Mouse (Mus musculus) retina, postnatal 1 day (tissue): ENCODE measurements around the gene Hsp90ab1.

Experiments used
- DNase-seq: peaks from one replicate; pipeline ENCODE4 v3.0.0-alpha.2; 2012

The Hsp90ab1 gene

DNA sequence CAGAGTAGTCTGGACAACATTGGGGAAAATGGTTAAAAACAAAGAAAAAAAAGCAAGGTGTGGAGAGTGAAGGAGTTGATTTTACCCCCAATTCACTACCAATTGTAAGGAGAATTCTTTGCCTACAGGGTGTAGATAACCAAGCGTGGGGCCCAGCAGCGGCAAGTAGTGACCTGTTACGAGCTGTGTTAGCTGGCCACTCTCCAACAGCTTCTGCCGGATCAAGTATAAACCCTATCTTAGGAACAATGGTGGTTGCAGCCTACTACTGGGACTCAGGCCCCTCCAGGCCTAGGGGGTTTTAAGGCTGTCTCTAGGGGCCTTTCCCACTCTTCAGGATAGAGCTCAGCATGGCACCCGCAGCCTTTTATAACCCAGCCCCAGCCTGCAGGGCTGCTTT is 5.2 kb upstream of the Hsp90ab1 start:
- no peak for DNase-seq

GRCm38 (mm10) chr17:45575123-45575897 is 2.2 kb upstream of the Hsp90ab1 start:
- DNase-seq: no peak

DNA sequence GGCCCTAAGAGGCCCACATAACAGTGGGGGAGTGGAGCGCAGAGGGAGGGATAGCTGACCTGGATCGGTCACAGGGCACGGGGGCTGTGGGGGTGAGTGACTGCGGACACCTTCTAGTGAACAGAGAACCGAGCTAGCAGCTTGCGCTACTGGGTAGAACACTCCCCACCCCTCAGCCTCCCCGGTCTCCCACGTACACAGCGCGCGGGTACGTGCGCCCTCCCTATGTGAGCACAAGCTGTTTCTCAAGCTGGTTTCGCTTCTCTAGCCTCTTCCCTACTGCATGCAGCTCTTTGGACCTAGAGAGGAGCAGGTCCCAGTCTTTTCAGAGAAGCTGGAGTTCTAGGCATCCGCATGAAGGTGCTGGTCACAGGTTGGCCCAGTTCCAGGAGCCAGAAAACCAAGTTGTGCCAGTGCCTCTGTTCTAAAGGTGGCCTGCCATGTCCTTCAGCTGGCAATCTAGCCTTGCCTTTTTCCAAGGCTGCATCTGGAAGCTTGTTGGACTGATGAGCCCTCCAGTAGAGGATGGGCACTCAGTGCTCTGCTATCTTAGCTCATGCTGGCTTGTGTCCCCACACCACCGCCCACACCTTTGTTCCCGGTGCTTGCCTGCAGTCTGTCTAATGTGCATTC is 1.2 kb upstream of the Hsp90ab1 start:
- DNase-seq: no peak

DNA sequence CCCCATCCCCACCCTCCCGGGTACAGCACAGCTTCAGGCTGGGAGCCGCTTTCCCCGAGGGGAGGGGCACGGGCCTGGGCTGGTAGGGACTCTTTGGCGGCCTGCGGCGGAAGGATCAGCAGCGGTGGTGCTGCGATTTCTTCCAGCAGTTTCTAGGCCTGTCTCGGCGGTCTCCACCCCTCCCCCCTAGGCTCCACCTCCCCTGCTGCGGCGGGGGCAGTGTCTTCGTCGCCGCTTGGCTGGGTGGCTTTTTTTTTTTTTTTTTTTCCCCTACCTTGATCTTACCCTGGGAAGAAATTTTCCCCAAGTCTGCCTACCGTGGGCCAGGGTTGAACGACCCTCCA is 681 bp upstream of the Hsp90ab1 start:
- peak; percentile 96 for DNase-seq

DNA sequence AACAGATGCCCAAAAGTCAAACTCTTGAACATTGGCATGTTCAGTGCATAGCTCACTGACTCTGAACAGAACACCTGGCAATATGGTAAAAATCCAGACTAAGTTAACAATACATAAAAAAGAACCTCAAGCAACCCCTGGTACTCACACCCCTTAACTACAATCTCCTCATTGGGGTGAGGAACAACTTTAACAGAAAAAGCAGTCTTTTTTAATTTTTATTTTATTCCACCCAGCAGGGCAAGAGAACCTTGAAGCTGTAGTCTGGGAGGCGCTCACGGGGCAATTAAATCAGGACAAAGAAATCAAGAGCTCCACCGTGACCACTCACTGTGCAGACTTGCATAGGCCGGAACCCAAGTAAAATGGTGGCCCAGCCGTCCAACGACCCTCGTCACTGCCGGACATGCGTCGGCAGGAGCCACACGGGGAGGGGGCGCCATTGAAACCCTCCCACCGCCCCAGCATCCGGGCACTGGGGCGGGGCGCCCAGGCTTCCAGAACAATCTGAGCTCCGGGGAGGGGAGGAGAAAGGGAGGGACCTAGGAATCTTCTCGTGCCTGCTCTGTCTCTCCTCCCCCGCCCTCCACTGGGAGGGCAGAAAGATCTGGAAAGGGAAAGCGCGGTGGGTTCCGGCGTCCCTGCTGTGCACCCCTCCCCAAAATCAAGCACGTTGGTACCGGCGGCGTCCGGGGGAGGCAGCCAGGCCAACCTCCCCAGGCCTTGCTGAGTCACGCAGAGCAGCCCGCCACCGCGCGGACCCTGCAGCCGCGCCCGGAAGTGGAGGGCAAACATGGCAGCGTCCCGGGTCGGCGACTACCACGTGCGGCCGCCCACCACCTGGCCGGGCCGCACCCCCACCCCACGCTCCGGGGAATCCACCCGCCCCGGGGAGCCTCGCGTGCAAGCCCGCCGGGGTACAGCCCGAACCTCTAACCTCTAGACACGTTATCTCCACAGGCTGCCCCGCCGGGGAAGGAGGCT is 676 bp downstream of the Hsp90ab1 start:
- peak; percentile 94 for DNase-seq

- DNase-seq: no peak
These were observed 3.1 kb downstream of the Hsp90ab1 start for GRCm38 (mm10) chr17:45569999-45570398.

DNA sequence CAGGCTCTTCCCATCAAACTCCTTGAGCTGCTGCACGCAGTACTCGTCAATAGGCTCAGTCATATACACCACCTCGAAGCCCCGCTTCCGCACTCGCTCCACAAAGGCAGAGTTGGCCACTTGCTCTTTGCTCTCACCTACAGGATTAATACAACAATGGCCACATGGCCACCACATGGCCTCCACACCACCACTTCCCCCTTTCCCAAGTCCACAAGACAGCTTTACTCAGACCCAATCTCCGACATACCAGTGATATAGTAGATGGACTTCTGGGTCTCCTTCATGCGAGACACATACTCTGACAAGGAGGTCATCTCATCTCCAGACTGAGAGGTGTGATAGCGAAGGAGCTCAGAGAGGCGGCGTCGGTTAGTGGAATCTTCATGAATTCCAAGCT is 4.1 kb downstream of the Hsp90ab1 start:
- DNase-seq: no peak

GRCm38 (mm10) chr17:45567162-45567601 is 5.9 kb downstream of the Hsp90ab1 start:
- DNase-seq: no peak

DNA sequence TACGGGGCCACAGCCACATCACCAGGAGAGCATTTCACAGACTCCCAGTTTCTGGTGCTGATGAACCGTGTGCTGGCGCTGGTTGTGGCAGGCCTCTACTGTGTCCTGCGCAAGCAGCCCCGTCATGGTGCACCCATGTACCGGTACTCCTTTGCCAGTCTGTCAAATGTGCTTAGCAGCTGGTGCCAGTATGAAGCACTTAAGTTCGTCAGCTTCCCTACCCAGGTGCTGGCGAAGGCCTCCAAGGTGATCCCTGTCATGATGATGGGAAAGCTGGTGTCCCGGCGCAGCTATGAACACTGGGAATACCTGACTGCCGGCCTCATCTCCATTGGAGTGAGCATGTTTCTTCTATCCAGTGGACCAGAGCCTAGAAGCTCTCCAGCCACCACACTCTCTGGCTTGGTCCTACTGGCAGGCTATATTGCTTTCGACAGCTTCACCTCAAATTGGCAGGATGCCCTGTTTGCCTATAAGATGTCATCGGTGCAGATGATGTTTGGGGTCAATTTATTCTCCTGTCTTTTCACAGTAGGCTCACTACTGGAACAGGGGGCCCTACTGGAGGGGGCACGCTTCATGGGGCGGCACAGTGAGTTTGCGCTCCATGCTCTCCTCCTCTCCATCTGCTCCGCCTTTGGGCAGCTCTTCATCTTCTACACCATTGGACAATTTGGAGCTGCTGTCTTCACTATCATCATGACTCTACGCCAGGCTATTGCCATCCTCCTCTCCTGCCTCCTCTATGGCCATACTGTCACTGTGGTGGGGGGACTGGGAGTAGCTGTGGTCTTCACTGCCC is 6.5 kb downstream of the Hsp90ab1 start:
- DNase-seq: no peak

DNA sequence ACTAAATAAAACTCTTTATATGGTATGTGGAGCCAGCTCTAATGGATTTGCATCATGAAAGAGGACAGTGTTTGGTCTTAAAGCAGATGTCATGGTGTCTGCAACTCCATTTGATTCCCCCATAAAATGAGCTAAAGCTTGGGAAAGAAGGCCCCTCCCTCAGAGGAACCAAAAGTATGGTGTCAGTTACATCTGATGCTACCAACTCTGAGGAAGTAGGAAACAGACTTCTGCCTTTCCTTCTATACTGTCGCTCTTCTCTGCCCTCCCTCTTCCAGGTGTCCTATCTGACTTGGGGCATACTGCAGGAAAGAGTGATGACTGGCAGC is 7.1 kb downstream of the Hsp90ab1 start:
- DNase-seq: no peak

GRCm38 (mm10) chr17:45565103-45565502 is 8.0 kb downstream of the Hsp90ab1 start:
- no peak for DNase-seq

DNA sequence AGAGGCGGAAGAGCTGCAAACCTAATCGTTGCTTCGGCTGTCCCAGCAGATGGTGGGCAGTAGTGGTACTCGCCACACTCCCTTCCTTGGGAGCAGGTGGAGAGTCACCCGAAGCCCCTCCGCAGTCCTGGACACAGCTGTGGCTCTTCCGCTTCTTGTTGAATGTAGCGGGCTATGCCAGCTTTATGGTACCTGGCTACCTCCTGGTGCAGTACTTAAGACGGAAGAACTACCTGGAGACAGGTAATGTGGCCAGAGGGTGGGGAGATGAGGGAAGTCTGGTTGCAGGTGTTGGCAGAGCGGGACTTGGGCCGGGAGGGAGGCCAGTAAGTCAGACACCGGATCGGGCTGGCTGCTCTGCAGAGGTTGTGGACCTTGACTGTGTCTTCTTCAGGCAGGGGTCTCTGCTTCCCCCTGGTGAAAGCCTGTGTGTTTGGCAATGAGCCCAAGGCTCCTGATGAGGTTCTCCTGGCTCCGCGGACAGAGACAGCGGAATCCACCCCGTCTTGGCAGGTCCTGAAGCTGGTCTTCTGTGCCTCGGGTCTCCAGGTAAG is 8.5 kb downstream of the Hsp90ab1 start:
- DNase-seq: peak; percentile 38

DNA sequence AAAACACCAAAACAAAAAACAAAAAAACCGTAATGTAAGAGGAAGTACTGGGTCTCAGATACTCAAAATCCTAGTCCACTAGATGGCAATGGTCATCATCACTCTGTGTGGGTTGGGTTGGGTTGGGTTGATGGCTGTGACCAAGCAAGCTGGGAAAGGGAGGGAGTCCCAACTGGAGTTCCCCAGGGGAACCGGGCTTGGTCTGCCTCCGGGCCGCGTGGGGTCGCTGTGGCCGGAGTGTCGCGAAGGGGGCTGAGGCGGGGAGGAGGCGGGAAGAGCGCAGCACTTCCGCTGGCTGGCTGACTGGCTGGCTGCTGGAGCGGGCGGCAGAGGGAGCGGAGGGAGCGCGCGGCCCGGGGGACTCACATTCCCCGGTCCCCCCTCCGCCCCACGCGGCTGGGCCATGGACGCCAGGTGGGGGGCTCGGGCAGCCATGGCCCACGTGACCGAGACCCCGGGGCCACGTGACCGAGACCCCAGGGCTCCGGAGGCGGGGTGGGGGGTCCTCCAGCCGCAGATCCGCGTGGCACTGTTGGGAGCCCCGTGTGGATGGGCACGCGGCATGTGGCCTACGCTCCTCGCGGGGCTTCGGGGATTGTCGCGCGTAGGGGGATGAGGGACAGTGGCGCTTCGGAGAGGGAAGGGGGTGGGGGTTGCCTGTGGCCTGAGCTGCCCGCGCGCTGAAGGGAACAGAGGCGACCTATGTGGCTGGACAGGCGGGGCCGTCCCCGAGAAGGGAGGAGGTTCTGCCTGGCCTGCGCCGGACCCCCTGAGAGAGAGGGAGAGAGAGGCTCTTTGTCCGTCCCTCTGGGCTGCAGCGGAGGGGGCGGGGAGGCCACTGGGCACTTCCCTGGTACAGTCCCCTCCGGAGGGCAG is 9.2 kb downstream of the Hsp90ab1 start, which contains the start of gene Slc35b2:
Slc35b2 (plus strand) TSS at position 220 of the 876 bp plus-strand sequence.
- DNase-seq: peak; percentile 97

GRCm38 (mm10) chr17:45563216-45563615 is 9.9 kb downstream of the Hsp90ab1 start:
- DNase-seq: no peak

DNA sequence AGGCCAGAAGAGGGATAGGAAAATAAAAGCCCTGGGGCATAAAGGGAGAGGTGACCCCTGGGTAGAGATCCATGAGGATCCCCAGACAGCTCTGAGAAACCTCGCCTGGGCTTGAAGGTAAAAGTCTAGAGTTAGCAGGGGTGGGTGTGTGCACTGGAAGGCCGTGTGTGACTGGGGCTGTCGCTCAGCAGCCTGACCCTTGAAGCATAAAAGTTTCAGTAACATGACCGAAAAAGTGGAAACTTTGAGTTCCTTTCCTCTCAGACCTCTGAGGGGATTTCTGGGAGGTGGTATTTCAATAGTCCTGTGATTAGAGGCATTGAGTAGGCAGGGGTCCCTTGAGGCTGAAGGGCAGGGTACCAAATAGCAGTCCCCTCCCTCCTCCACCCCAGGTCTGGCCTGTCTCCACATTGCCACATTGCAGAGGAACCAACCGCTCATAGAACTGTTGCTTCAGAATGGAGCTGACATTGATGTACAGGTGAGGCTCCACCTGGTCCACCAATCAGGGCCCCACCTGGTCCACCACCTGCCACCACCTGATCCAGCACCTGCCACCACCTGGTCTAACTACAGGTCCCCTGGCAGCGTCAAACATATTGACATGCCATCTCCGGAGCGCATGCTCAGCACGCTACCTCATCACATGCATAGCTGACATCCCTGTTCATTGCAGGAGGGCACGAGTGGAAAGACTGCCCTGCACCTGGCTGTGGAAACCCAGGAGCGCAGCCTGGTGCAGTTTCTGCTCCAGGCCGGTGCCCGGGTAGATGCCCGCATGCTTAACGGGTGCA is 13.1 kb downstream of the Hsp90ab1 start:
- DNase-seq: no peak

GRCm38 (mm10) chr17:45557998-45558862 is 14.8 kb downstream of the Hsp90ab1 start:
- no peak for DNase-seq

DNA sequence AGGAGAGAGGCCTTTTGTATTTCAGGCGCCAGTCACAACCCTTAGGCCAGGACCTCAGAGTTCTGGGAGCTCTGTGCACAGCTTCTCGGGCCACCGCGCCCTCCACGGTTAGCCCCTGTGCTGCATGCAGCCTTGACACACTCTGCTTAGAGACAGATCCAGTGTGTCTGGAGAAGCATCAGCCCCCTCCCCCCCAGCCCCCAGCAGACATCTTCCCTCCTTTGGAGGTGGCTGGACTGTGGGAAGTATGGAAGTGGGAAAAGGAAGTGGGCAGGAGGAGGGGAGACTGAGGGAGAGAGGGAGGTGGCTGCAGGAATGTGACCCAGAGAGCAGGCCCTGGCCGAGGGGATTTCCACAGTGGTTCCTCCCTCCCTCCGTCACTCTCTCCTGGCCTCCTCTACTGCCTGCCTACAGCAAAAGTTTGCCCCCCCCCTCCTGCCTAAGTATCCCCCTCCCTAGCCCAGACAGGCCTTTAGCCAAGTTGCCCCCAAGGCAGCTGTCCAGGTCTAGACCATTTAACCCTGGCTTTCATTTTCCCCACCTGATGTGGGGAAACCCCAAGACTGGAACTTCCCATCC is 15.7 kb downstream of the Hsp90ab1 start:
- no peak for DNase-seq

DNA sequence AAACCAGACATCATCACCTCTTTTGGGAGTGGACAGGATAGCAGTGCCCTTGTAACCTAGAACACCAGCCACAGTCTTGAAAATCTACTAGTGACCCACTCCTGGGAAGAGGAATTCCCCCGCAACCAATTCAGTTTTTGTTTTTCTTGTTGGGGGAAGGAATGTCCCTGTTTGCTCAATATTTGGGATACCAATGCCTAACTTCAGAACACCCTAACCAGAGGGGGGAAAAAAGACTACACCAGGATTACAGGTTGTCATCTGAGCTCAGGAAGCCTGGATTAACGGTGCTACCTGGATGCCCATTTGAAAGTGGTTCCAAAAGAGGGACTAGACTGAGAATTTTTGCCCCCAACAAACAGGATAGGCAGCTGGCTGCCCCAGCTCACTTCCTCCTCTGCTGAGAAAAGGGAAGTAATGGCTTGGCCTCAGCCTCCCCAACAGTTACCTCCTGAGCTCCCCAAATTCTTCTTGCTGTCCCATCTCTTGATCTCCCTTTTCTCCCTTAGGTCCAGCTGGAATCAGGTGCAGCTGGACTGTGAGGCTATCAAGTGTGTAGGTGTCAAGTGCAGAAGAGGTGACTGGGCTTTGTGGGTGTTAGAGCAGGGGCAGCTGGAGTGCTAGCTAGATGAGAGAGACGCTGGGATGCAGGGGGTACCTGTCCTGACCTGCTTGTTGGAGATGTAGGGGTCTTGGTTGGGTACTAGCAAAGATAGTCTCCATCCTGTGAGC is 16.4 kb downstream of the Hsp90ab1 start:
- no peak for DNase-seq
